Mouse (Mus musculus) cerebellum, adult 2 months (tissue): ENCODE measurements around the gene Vpreb1.

Source experiments
- CTCF ChIP-seq: fragments of 200-500 bp; IDR thresholded peaks from 2 replicates; pipeline ENCODE4 v1.5.1; 2011; ENCODE audit warnings: low read depth, mild to moderate bottlenecking, control low read depth, low read length, moderate library complexity, borderline replicate concordance; ENCODE audit not compliant: insufficient read depth
- POLR2A ChIP-seq: fragments of 200-500 bp; IDR thresholded peaks from 2 replicates; pipeline ENCODE4 v1.6.1; 2011; ENCODE audit warnings: low read length, control low read depth, borderline replicate concordance; ENCODE audit not compliant: insufficient read depth

DNA sequence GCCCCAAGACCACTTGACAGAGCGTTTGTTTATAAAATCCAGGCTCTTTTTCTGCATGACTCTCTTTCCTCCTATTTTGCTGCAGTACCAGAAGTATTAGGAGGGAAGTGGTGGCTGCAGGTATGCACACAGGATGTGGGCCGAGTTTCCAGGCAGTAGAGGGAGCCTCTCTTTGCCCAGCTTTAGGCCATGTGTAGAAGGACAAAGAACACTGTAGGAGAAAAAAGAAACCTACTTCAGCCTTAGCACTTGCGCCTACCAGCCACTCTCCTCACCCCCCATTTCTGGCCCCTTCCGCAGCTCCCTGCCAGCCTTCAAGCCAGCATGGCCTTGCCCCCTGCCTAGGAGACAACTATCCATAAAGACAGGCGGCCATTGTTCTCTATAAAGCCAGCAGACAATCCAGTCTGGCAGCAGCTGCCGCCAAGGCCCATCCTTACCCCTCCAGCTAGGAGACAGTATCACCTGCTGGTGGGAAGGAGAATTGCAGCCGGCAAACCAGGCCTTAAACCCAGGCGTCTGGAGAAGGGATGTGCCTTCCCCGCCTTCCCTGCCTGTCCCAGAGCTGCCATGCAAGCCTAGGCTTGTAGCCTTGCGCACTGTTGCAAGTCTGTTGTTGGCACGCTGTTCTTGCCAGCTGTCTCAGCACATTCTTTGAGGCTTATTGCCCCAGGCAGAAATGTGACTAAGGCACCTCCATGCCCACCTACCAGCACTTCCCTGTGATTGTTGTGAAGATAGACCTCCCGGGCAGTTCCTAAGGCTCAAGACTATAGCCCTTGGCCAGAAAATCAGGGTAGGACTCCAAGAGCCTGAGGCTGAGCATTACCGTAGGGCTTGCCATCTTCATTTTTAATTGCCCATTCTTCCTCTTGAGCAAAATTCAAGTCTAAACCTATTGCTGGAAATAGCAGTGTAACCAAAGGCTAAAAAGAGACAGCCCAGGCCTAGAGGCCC lies 41.3 kb upstream of the Vpreb1 start:
- TF ChIP-seq CTCF: peak; percentile 87
- TF ChIP-seq POLR2A: no peak
